Mouse (Mus musculus): Measurements from ENCODE around the gene Gm5416.
"Not testable (repeated sequence)": the region's sequence is repeated elsewhere in the genome, so short reads cannot be mapped to it uniquely, and the experiment has no call there.

The Gm5416 gene

GRCm38 (mm10) chr16:36209967-36210453 lies at the start of gene Gm5416:
Gm5416 (plus strand) TSS chr16:36210403.
- no peak for DNase-seq (ENCODE audit: low spot score)

- DNase-seq (ENCODE audit: low spot score), result not testable (repeated sequence)
Measured at GRCm38 (mm10) chr16:36167841-36168240, 42.4 kb upstream of the Gm5416 start.

DNA sequence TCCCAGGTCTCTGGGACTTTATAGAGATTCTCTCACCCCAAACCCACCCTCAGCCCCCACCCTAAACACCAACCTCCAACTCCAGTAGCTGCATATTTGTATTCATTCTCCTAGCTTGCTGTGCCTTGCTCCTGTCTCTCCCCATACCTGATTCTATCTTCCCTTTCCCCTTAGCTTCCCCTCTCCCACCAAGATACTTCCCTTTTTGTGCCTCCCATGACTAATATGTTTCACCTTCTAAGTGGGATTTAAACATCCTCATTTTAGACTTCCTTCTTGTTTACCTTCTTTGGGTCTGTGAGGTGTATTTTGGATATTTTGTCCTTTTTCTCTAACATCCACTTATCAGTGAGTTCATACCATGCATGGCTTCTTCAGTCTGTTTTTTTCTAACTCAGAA lies 34.1 kb upstream of the Gm5416 start:
- DNase-seq (ENCODE audit: low spot score), result no peak

GRCm38 (mm10) chr16:36179910-36180309 lies 30.3 kb upstream of the Gm5416 start:
- DNase-seq (ENCODE audit: low spot score), result no peak

GRCm38 (mm10) chr16:36183912-36184311 lies 26.3 kb upstream of the Gm5416 start, which contains the start of gene Gm5483:
Gm5483 (plus strand) TSS chr16:36184212.
- not testable (repeated sequence) for DNase-seq (ENCODE audit: low spot score)

- DNase-seq (ENCODE audit: low spot score), result no peak
Measured at GRCm38 (mm10) chr16:36199226-36199625, 11.0 kb upstream of the Gm5416 start.

- DNase-seq (ENCODE audit: low spot score), result no peak
Measured at GRCm38 (mm10) chr16:36203846-36204245, 6.4 kb upstream of the Gm5416 start.

GRCm38 (mm10) chr16:36205684-36206083 lies 4.5 kb upstream of the Gm5416 start:
- DNase-seq (ENCODE audit: low spot score), result not testable (repeated sequence)

DNA sequence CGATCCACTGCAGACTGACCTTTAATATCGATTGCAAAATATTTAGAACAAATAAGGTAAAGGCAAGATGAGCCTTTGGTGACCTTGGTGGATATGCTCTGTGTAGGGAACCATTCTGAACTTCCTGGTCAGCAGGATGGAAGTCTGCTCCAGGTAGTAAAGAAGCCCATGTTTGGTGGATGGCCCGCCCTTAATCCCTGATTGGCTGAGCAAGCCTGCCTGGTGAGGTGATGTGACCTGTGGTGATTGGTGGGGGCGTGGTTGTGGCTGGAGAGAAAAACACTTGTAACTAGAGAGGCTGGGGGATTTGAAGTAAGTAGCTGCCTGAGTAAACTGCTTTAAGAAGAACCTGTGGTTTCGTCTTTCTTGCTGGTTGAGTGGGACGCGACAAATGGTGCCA lies 11.0 kb downstream of the Gm5416 start, which contains the start of gene 2010005H15Rik:
TSS of gene 2010005H15Rik (plus strand) at position 301 of the 400 bp plus-strand sequence.
- not testable (repeated sequence) for DNase-seq (ENCODE audit: low spot score)

- not testable (repeated sequence) for DNase-seq (ENCODE audit: low spot score)
Measured at GRCm38 (mm10) chr16:36260585-36260984, 50.4 kb downstream of the Gm5416 start.
